Mouse (Mus musculus) cortical plate, adult 2 months (tissue): ENCODE measurements around the gene Dchs1. TPM values are rescaled to one million over a fixed set of nuclear protein-coding genes. Genes with fewer than 3 reads are reported as not detected.

Experiments used
- H3K27ac ChIP-seq: fragments of 200-500 bp; 2 replicates; pipeline ENCODE4 v1.5.1; 2012; ENCODE audit warnings: low read length, control low read depth, inconsistent platforms; ENCODE audit not compliant: insufficient read depth
- H3K4me1 ChIP-seq: fragments of 200-500 bp; 2 replicates; pipeline ENCODE4 v1.6.1; 2011; ENCODE audit warnings: low read length; ENCODE audit not compliant: control insufficient read depth, insufficient read depth
- H3K4me3 ChIP-seq: fragments of 200-500 bp; 2 replicates; pipeline ENCODE4 v1.5.1; 2011; ENCODE audit warnings: mild to moderate bottlenecking, low read length, control low read depth; ENCODE audit not compliant: insufficient read depth
- CTCF ChIP-seq: fragments of 200-500 bp; IDR thresholded peaks from 2 replicates; pipeline ENCODE4 v1.5.1; 2011; ENCODE audit warnings: mild to moderate bottlenecking, control low read depth, low read length; ENCODE audit not compliant: insufficient read depth; ENCODE audit errors: extremely low read depth
- POLR2A ChIP-seq: fragments of 200-500 bp; IDR thresholded peaks from 2 replicates; pipeline ENCODE4 v1.6.1; 2011; ENCODE audit warnings: mild to moderate bottlenecking, low read length, control low read depth; ENCODE audit not compliant: insufficient read depth; ENCODE audit errors: extremely low read depth
- polyA plus RNA-seq: library from polyadenylated mRNA; depleted of rRNA; stranded (reverse); fragments of >200 nt; gene quantifications from 2 replicates; pipeline ENCODE4 v1.2.3, GENCODE M21; 2012; rRNA removed

The Dchs1 gene
- polyA plus RNA-seq, 1 experiment, result 4.2 TPM

DNA sequence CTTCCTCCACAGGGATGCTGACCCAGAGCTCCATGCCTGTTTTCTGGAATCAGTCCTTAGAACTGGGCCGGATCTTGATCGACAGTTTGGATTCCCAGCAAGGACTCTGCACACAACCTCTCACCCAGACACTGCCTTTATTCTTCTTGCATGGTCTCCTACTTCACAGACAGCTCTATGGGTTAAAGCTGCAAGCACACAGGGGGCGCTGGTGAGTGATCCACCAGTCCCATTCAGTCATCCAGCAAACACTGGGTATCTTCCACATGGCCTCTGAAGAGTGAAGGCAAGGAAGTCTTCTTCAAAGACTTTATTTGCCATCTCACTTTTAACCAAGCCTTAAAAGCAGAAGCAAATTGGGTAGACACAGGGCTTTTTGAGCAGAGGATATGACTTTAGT, 72.1 kb downstream of the Dchs1 start:
- H3K27ac ChIP-seq, result no peak overlapping the region
- H3K4me3 ChIP-seq, result no peak overlapping the region
- no peaks in the 10 kb centered on the region for H3K4me1 ChIP-seq
- TF ChIP-seq CTCF (no peak), POLR2A (no peak)

DNA sequence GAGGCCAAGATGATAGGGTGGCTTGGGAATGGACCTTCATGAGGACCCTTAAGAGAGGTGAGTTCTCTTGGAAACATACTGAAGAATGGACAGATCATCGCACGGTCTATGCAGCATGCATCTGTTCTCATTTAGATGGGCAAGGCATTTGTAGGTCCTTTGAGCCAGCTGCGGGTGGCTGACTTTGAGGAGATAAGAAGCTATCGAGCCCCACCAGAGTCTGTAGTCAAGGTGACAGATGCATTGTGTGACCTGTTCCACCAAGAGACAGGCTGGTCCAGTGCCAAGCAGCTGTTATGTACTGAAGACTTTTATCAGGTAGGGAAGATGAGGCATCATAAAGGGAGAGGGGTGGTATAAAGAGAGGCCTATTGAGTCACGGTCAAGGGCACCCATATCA, 78.7 kb downstream of the Dchs1 start:
- Histone ChIP-seq H3K4me3 (no peak overlapping the region), H3K4me1 (no peaks in the 10 kb centered on the region), H3K27ac (no peak overlapping the region)
- no peak for TF ChIP-seq POLR2A
- no peak for TF ChIP-seq CTCF

DNA sequence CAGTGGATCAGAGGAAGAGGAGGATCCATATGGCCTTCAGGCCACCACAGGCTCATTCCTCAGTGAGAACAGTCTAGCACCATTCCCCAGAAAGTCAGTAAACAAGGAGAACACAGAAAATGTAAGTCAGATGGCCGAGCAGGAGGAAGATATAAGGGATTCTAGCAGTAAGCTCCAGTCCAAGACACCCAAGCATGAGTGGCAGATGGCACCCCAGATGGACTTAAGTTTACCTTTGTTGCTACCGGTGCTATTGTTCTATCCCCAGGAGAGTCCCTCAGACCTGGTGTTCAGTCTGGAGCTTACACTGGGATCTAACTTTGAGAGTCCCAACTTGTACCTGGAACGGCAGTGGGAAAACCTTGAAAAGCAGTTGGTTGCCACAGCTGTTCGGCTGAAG, 83.6 kb downstream of the Dchs1 start:
- TF ChIP-seq CTCF (no peak), POLR2A (no peak)
- H3K4me3 ChIP-seq, result no peak overlapping the region
- H3K27ac ChIP-seq, result no peak overlapping the region
- no peaks in the 10 kb centered on the region for H3K4me1 ChIP-seq

DNA sequence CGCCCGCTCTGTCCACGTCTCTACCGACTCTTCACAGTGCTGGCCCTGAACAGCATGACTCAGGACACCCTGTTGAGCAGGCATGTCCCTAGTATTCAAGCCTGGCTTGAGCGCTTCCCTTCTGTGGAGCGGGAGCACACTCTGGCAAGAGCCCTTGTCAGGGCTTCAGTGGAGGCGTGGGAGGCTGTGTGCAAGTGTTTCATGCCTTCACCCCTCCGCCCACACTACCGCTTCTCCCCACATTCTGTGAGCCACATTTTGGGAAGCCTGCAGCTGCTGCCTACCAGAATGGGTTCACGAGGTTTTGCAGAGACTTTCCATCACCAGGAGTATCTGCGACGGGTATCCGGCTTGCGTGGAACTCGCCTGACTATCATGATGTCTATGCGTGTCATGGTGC, 84.3 kb downstream of the Dchs1 start:
- no peak overlapping the region for H3K27ac ChIP-seq
- H3K4me3 ChIP-seq, result no peak overlapping the region
- TF ChIP-seq POLR2A (no peak), CTCF (no peak)

More for the DNA sequence above, 84.3 kb downstream of the Dchs1 start:
- H3K4me1 ChIP-seq, result no peaks in the 10 kb centered on the region

Other genes starting within 250 kb of the Dchs1 start
- 93.2 and 93.3 TPM in 2 replicates for gene Smpd1, start 233.3 kb downstream of the Dchs1 start, polyA plus RNA-seq
- gene Apbb1, start 206.0 kb downstream of the Dchs1 start, polyA plus RNA-seq, result 564 and 565 TPM in 2 replicates
- gene Hpx, start 187.5 kb downstream of the Dchs1 start, polyA plus RNA-seq, result 0.93 and 0.94 TPM in 2 replicates
- gene Trim3, start 154.1 kb downstream of the Dchs1 start, polyA plus RNA-seq, result 152 and 176 TPM in 2 replicates
- 123 and 138 TPM in 2 replicates for gene Timm10b, start 147.6 kb downstream of the Dchs1 start, polyA plus RNA-seq
- 122 and 127 TPM in 2 replicates for gene Arfip2, start 147.2 kb downstream of the Dchs1 start, polyA plus RNA-seq
- gene Gm45799, start 147.1 kb downstream of the Dchs1 start, polyA plus RNA-seq, result 56.6 and 57.3 TPM in 2 replicates
- 7.9 and 8.0 TPM in 2 replicates for gene Dnhd1, start 136.8 kb downstream of the Dchs1 start, polyA plus RNA-seq
- 153 TPM in 2 replicates for gene Ilk, start 51.1 kb downstream of the Dchs1 start, polyA plus RNA-seq
- gene Rrp8, start 50.3 kb downstream of the Dchs1 start, polyA plus RNA-seq, result 8.4 and 10.0 TPM in 2 replicates
- gene Taf10, start 43.3 kb downstream of the Dchs1 start, polyA plus RNA-seq, result 174 and 179 TPM in 2 replicates
- 92.3 and 93.2 TPM in 2 replicates for gene Tpp1, start 35.4 kb downstream of the Dchs1 start, polyA plus RNA-seq
- gene Mrpl17, start 23.4 kb upstream of the Dchs1 start, polyA plus RNA-seq, result 143 and 155 TPM in 2 replicates
- 1.3 and 1.5 TPM in 2 replicates for gene Gm4070, start 166.3 kb upstream of the Dchs1 start, polyA plus RNA-seq